Mouse (Mus musculus): Measurements from ENCODE around the gene Mtus2.

- no peak for TF ChIP-seq POLR2A (IDR thresholded peaks at IDR 0.05; ENCODE audit: extremely low read depth, insufficient read depth, low read length)
- no peak for TF ChIP-seq CTCF (IDR thresholded peaks at IDR 0.05; ENCODE audit: low read depth, low read length)
These were observed 142.2 kb downstream of the Mtus2 start for GRCm38 (mm10) chr5:148099356-148099755.
